Mouse (Mus musculus) T-helper 17 cell (primary cell): Measurements from ENCODE around the gene Ppp4r1.

Source experiments
- in situ Hi-C, 2 experiments: fragments of 300-600 bp; cut with MboI, MseI; formaldehyde crosslinking; loops; 1 replicate in 1 of 2; 2 replicates in 1 of 2; pipeline ENCODE4 v1.15.1; 2025; ENCODE audit warnings: high pct_unique_total_duplicates in 2 of 2

Gene Ppp4r1

DNA sequence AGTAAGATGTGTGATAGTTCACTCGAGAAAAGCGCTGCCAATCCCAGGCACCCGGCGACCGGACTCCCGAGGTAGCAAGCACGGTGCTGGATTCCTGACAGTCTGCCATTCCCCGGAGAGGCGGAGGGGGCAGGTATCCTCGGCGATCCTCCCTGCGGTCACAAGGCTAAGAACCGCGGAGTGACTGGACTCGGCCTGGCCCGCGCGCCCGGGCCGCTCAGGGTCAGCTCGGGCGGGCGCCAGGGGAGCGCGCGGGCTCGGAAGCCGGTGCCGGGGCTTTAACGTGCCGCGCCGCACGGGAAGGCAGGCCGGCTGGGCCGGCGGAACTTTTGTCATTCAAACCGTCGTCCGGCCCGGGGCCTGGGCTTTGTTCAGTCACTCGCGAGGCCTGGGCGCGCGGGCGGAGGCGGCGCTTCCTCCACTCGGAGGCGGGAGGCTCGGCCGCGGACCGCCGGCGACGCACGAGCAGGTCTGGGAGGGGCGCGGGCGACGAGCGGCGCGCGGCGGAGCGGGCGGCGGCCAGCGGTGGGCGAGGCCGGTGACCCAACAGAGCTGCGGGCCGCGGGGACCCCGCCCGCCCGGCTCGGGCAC is at the start of gene Ppp4r1:
Gene Ppp4r1 (plus strand): TSS at position 23 of the 591 bp plus-strand sequence.
- in situ Hi-C loops: no loop called here

DNA sequence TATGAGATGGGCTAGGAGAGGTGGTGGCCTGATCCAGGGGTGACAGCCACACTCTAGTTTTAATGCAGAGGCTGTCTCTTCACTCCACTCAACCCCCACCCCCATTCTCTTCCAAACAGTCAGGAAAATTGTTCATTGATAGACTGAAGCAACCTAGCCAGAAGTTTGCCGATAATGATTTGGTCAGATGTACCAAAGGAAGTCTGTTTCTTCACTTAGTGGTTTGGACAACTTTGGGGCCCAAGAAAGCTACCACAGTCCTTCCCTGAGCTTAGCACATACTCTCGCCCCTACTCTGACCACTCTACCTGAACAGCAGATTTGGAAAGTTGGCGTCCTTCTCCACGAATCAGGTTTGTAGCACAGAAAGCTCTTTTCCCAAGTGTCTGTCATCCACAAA is 49.7 kb upstream of the Ppp4r1 start:
- in situ Hi-C loops: no loop called here

DNA sequence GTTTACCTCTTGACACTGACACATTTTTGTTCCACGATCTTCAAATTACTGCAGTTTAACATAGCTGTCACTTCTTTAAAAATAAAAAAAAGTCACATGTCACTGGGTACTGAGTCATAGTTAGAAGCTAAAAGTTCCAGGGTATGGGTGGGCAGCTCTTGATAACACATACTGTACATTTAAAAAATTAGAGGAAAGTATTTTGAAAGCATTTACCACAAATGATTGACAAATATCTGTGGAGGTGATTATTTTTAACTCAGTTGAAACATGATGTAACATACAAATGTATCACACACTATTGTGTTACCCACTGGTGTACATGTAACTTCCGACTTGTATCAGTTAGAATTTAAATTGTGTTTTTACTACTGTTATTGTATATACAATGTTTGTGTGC is 47.3 kb upstream of the Ppp4r1 start:
- in situ Hi-C loops: no loop called here

DNA sequence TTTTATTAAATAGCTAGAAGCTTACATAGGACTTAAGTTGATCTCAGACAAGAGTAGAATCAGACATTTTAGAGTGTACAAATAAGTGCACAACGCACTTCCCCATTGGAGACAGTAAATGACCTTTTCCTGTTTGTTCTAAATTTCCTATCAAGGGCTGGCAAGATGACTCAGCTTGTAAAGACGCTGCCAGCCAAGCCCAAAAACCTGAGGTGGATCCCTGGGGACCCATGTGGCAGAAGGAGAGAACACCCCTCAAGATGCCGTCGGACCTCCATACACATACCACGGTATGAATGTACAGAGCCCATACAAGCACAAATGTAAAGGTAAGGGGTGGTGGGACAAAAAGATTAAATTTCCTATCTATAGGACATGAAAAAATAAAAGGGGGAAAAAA is 45.2 kb upstream of the Ppp4r1 start:
- in situ Hi-C loops: no loop called here

DNA sequence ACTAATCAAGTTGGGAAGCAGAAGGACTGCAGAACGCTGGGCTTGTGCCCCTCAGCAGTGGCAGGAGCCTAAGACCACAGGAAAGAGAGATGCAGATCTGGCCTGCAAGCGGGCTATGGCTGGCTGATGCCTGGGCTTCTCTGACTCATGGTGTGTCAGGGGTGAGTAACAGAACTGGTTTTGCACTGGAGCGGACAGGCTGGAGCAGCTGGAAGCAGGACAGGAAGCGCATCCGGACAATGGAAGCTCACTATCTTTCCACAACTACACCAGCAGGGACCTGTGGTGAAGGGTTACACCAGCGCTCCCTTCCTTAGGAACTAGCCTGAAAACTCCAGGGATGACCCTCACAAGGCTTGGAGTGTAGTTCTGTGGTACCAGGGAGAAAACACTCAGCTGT is 44.8 kb upstream of the Ppp4r1 start:
- in situ Hi-C loops: no loop called here

DNA sequence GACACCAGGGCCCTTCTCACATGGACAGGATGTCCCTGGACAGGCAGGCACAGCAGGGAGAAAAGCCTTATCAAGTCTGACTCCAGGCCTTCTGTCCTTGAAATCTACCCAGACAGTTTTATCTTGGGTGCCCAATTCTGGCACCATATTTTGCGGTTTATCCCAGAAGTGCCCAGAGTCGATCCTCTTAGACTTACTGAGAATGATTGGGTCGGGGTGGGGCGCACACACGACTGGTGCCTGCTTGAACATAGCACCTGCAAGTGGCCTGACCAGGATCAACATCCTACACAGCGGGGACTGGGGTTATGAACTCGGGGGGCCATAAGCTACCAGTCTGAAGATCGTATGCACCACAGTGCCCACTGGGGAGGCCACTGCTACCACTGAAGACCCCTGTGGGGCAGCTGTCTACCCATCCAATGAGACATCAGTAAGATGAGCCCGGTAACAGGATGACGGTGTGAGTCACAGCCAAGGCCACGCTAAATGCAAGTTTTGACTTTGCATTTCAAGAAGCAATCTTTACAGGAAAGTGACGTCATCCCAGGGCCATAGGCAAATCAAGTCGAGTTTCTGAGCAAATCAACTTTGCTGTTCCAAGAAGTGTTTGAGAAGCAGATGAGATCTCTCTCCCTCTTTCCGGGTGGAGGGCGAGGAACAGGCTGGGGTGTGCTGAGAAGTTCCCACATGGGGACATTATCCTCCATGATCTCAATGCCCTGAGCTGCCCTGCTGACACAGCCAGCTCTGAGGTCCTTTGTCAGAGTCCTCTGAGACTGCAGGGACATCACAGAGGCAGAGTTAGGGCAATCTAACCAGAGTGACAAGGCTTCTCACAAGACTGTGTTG is 42.3 kb upstream of the Ppp4r1 start:
- in situ Hi-C loops: no loop called here

DNA sequence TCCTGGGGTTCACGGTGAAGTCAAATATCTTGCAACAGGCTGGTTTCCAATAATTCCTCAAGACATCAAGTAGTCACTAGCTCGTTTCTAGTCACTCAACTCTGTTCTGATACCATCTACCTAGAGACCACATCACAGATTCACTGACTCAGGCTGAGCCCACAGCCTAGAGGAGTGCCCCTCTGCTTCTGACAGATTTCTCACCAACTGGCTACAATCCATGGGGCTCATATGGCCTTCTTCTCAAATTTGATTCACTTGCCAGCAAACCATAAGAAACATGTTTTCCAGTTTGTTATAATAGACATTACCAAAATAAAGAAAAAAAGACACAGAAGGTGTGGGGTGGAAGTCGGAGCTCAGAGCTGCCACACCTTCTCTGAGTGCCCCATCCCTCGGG is 40.8 kb upstream of the Ppp4r1 start:
- in situ Hi-C loops: no loop called here

DNA sequence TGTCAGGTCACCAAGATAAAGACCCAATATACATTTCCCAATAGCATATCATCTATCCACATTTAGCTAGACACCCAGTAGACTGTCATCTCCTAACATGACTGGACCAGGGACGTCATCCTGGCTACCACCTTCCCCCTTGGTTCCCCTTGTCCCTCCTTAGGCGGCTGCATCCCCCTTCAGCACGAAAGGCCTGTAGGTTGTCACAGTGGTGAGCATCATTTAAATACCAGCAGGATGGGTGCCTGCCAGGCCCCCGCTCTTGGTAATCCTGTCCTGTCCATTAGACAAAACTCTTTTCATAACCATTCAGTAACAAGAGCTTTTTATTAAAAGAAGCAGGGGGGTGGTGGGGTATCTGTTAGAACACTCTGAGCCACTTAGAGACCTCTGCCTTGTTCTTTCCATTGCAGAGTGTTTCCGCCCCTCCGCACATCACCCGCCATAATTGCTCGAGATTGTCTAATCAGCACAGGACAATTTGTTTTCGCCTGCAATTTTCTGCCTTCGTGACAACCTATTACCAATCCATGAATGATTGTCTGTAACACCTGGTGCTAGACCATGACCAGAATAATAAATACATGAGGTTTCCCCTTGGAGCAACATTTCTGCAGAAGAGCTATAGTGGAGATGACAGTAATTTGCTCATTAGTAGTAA is 40.0 kb upstream of the Ppp4r1 start:
- in situ Hi-C loops: no loop called here

DNA sequence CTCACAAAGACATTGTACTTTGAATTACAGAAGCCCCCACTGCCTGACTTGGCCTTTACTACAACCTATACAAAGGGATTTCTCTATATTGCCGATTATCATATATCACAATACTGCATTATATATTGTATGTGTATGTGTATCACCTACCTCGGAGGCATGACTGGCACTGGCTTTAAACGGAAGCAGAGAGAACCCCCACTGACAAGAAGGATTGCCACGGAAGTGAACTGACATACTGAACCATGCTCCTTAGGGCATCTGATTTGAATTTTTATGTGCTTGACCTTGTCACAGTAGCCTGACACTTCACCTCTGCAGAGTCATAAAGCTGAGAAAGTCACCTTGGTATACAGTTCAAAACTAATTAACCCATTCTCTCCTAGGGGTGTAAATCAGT is 39.4 kb upstream of the Ppp4r1 start:
- in situ Hi-C loops: no loop called here

DNA sequence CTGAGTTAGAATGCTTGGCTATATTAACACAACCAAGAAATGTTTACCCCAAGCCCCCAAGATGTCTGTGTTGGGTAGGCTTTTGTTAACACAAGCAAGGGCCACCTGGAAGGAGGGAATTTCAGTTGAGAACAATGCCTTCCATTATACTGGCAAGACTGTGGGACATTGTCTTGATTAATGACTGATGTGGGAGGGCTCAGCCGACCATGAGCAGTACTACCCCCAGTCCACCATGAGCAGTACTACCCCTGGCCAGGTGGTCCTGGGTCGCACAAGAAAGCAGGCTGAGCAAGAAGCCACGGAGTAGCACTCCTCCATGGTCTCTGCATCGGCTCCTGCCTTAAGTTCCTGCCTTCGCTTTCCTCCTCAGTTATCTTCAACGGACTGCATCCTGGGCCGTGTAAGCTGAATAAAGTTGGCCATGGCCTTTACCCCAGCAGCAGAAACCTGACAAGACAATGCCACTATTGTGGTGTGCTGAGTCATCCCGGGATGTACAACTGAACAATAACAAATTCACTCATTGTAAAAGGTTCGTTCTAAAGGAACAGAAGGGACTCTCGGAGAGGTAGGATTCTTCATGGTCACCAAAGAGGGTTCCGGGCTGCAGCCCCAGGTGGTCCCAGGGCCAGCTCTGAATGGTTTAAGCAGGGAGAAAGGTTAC is 38.6 kb upstream of the Ppp4r1 start:
- in situ Hi-C loops: no loop called here

DNA sequence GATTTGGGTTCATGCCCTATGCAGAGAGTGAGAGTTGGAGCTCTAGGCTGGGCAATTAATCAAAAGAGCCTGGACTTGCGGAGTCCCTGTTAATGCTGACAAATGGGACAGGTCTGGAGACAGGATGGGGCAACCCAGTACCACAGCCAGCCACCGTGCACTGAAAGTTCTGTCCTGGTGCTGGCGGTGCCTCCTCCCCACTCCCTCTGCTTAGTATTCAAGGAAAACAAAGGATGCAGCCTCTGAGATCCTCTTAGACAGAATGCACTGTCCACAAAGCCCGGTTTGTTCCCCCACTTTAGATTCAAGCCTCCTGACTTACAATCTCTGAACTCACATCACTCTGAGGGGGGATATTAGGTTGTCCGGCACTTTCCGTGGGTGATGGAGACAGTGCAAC is 36.1 kb upstream of the Ppp4r1 start:
- in situ Hi-C loops: no loop called here

DNA sequence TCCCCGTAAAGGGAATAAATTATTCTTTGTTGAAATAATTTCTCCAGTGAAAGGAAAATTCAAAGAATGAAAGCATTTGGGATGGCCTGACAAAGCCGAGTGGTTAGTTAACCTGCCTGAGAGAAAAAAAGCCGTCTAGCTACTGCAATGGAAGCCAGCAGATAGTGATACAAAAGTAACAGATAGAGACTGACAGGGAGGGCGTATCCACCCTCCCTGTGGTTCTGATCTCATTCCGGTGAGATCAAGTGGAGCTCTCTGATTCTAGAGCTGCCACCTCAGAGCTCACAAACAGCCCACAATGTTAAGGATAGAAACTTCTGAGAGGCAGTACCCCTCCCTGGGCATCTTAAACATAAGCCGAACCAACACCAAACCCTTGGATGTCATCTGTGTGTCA is 33.4 kb upstream of the Ppp4r1 start:
- in situ Hi-C loops: no loop called here

DNA sequence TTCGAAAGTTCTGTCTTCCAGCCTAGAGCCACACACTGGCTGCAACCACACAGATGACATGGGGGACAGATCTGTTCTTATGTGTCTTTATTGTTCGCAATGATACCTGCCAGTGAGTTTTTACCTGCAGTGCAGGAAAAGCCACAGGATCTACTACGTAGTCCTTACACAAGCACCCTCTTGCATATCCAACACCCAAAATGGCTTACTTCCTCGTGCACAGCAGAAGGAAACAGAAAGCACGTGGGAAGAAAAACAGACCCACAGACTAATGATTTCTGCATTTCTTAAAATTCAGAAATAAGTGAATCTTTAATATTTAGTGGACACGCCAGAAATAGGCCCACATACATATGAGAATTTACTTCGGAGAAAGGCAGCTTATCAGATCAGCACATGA is 32.6 kb upstream of the Ppp4r1 start:
- in situ Hi-C loops: loop anchor here in 1 of 2 experiments (10.0 kb wide), 1 partner anchor 895 kb away; no protein-coding TSS in a partner anchor

DNA sequence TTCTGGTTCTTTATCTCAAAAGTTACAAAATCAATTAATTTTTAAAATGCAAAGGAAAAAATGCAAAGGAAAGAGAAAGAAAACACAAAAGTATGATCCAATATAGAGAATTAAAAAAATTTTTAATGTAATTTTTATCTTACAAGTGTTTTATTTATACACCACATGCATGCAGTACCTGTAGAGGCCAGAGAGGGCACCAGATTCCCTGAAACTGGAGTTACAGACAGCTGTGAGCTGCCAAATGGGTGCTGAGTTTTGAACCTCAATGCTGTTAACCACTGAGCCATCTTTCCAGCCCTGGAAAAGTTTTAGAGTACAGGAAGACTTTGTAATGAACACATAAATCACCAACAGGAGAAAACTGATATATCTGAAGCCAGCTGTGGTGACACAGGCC is 32.1 kb upstream of the Ppp4r1 start:
- in situ Hi-C loops: loop anchor here in 1 of 2 experiments (10.0 kb wide), 1 partner anchor 894 kb away; no protein-coding TSS in a partner anchor

DNA sequence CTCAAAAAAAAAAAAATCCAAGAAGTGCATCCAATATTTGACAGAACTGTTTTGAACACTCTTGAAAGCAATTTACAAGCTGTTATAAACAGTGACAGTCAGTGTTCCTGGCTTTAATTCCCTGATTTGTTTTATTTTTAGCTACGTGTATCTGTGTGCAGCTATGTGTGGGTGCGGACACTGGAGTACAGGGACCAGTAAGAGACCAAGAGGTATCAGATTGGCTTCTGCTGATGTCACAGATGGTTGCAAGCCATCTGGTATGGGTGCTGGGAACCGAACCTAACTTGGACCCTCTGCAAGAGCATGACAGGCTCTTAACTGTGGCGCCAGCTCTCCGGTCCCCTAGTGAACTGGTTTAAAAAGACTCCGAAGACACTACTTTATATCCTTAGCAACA is 29.2 kb upstream of the Ppp4r1 start:
- in situ Hi-C loops: loop anchor here in 1 of 2 experiments (10.0 kb wide), 1 partner anchor 892 kb away; no protein-coding TSS in a partner anchor

DNA sequence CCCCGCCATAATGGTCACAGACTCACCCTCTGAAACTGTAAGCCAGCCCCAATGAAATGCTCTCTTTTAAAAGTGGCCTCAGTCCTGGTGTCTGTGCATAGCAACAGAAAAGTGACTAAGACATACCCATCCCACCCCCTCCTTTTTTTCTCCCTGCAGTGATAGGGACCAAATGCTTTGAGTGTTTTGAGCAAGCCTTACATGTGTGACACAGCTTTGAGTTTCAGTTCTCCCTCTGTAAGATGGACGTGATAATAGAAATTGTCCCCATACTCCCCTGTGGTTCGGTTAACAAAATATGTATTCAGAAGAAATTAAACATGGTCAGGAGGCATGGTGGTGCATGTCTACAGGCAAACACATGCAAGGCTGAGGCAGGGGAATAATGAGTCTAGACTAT is 26.5 kb upstream of the Ppp4r1 start:
- in situ Hi-C loops: loop anchor here in 1 of 2 experiments (10.0 kb wide), 1 partner anchor 889 kb away; no protein-coding TSS in a partner anchor

DNA sequence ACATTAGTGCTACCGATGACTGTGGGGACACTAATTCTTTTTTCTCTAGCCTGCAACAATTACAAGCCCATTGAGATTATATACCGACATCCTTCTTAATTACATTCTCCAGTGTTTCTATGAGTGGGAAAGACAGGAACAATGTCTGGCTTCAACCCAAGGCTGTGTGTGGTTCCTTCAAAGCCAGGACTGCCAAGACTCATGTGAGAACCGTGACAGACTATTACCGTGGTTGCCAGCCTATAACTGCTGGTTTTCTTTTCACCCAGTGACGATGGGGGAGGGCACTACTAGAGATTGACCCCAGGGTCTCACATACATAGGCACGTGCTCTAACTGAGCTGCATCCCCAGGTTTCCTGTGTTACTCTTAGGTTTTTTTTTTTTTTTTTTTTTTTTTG is 25.2 kb upstream of the Ppp4r1 start:
- in situ Hi-C loops: loop anchor here in 1 of 2 experiments (10.0 kb wide), 1 partner anchor 888 kb away; no protein-coding TSS in a partner anchor

DNA sequence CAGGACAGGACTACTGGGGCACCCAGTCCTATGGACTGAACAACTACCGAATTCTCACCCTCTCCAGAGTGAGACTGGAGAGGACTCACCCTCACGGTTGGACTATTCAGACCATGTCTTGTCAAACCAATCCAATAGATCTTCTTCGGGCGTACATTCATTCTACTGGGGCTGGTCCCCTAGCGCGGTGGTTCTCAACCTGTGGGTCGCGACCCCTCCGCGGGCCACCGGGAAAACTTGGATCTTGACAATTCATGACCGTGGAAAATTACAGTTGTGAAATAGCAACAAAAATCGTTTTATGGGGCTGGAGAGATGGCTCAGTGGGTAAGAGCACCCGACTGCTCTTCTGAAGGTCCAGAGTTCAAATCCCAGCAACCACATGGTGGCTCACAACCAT is 19.2 kb upstream of the Ppp4r1 start:
- in situ Hi-C loops: no loop called here

DNA sequence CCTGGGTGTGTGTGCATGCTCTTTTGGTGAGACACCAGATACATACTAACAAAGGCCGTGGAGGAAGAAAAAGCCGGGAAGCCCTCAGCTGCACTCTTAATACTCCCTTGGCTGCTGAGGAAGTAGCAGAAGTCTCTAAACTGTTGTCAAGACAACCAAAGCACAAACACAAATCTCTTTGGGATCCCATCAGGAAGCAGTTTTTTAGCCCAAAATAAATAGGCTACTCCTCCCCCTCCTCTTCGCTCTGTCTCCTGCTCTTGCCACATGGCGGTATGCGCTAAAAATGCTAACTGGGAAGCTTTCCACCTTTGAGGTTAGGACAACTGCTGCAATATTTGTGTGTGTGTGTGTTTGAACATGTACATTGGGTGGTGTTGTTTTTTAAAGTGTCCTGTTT is 13.9 kb upstream of the Ppp4r1 start:
- in situ Hi-C loops: no loop called here

DNA sequence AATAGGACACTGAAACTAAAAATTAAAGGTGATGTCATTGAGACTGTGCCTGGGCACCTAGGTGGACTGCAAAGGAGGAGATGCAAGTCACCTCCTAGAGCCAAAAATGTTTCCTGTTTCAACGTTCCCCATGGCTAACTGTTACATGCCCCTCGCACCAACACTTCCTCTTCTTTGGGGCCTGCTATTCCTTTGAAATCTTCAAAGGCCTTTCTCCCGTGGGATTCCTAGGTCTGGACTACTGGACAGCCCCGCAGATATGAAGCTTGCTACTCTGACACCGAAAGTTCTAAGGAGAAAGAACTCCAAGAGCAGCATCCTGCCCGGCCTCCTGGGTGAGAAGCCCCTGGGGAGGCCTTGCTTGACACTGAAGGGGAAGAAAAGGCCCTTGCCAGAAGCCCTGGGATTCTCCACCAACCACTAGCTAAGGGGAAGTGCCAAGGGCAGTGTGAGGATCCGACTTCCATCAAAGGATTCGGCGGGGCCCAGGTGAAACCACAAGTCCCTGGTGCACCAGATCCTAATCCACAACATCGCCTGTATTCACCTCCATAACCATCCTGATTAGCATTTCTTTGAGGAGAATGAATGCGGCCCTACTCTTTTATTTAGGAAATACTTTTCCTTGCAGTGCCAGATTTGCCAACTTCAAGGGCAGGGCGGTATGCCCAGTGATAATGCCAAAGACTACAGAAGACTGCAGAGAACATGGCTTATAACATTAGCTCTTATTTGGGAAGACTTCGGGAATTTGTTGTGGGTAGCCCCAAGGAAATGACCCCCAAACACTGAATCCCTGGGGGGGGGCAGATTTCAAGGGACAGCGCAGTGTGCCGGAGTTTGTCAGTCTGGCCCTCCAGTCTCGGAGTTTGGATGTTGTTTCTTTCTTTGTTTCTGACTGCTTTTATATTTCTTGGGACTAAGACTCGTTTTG is 11.1 kb upstream of the Ppp4r1 start:
- in situ Hi-C loops: no loop called here
